Mouse (Mus musculus) right cerebral cortex, postnatal 10 days (tissue): Measurements from ENCODE around the gene Saa3.
"Not testable (repeated sequence)": the region's sequence is repeated elsewhere in the genome, so short reads cannot be mapped to it uniquely, and the experiment has no call there.

Experiments used
- DNase-seq, 2 experiments: peaks; one replicate each; pipeline ENCODE4 v3.0.0; 2021; ENCODE audit warnings: low spot score in 2 of 2

Gene Saa3

DNA sequence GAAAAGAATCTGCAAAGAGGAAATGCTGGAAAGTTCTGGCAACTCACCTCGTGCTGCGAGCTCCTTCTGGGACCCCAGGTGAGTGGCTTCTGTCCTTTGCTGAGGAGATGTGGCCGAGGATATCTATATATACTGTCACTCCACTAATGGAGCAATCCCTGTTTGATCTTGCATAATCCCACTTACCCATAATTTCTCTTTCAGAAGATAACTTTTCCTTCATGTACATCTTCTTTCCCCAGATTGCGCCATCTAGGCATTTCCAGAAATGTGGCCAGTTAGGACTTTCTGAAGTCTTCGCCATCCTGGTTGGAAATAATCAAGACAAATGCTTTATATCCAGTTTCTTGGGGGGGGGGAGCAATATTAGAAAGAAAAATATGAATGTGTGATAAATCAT, at the start of gene Saa3:
Gene Saa3 (minus strand): TSS at position 101 of the 400 bp plus-strand sequence.
- no peak for DNase-seq

DNA sequence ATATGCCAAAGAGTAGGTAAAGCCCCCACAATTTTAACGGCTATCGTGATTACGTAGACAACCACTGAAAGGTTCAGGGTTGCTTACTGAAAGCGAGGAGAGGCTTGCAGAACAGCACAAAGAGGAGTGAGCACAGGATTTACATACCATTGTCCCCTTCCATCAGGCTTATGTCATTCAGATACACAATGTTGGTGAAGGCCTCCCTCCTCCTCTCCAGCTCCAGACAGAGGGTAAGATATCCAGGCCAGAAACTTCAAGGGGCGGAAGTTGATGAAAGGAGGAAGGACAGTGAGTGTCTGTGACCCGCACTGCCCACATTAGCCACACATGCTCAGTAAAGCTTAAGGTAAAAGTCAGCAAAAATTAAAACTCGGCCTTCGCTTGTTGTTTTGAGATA, 49.2 kb upstream of the Saa3 start:
- no peak for DNase-seq

DNA sequence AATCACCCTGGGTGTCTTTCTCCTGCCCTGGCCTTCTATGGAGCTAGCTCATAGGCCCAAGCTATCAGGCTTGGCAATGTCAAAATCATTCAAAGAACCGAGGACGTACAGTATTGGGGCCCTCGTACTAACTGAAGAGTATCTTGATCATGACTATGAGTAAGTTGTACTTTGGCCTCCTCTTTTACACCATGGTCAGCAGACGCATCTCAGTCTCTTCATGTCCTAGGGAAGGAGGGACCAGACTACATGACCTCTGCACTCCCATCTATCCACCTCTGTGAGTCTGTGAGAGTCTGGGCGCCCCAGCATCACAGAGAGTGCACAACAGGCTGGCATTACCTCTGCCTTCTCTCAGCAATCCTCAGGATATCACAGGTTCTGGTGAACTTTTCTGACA, 47.1 kb upstream of the Saa3 start:
- no peak for DNase-seq

DNA sequence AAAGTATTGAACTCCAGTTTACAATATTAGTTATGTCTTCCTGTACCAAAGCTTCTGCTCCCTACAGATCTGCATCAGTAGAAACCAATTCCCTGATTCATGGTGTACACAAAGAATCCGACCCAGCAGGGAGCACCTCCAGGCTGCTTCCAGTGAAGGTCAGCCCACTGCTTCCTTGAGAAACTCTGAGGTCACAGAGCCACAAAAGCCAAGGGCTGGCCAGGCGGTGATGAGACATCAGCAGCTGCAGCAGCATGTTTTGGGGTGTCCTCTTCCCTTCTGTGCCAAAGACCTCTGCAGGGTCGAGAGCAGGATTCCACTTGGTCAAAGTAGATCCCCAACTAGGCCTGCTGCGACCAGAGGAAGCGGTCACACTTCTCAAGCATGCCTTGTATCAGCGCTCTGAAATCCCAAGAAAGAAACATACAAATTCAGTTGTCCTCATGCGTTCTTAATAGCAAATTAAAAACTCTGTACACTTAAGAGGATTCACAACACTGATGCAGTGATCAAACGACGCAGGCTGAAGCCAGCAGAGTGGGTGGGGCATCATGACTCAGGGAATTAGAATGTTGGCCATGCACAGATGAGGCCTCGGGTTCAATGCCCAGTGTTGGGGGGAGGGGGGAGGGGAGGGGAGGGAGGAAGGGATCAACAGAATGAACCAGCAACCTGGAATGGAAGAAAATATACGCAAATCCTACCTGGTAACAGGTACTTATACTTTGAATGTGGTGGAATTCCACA, 45.7 kb upstream of the Saa3 start:
- DNase-seq = no peak

GRCm38 (mm10) chr7:46751490-46751889, 36.0 kb upstream of the Saa3 start, which contains the start of gene Saa2:
Saa2 (plus strand) TSS chr7:46751790.
- no peak for DNase-seq

GRCm38 (mm10) chr7:46748459-46748858, 33.0 kb upstream of the Saa3 start:
- no peak for DNase-seq

DNA sequence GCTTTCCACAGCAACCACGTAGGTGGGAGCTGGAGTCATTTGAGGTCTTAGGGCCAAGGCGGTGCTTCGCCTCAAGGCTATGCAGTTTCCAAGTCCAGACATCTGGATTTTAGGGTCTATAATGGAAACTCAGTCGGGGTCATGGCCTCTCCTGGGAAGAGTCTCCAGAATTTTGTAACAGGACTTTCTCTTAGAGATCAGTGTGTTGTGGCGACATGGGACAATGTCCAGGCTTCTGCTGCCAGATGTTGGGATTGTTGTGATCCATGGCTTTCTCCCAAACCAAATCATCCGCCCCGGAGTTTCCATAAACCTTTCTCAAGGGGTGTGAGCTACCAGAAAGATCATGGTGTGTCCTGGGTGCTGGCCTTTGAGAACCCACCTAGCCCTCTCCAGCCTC, 30.9 kb upstream of the Saa3 start:
- no peak for DNase-seq

DNA sequence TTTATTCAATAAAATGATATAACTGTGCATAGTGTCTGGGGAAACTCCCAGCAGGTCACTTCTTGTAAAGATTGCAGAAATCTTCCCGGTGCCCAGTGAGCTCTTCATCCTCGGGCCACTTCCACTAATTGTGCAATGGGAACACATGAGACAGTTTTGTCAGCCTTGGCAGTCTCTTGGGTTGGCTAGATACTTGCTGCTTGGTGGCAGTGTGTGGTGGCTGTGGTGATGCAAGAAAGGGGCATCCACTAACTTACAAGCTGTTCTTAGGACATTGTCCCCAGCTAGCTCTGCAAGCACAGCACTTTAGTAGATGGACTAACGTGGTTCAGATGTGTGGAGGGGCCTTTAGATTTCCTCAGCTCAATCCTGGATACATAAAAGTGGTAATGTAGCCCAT, 30.3 kb upstream of the Saa3 start:
- DNase-seq = no peak

GRCm38 (mm10) chr7:46742880-46743279, 27.4 kb upstream of the Saa3 start, which contains the start of gene Saa1:
Saa1 (minus strand) TSS chr7:46742980.
- DNase-seq = not testable (repeated sequence)

DNA sequence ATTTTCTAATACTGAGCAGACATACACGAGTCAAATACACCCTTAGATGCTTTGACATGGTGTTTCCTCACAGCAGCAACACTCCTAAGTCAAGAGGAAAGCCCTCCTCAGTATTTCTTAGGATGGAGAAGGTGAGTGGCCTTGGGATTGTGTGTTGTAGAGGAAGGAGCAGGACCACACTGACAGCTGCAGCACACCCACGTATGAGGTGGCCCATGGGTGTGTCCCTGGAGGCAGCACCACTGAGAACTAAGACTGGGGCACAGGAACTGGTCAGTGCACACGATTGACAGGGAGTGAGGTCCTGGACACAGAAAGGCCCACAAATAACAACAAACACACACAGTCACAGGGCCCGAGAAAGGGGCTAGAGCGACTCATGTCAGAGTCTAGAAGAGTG, 24.5 kb upstream of the Saa3 start:
- DNase-seq = not testable (repeated sequence)

GRCm38 (mm10) chr7:46738561-46739460, 23.3 kb upstream of the Saa3 start:
- DNase-seq = no peak

GRCm38 (mm10) chr7:46734983-46735382, 19.5 kb upstream of the Saa3 start:
- DNase-seq = no peak

DNA sequence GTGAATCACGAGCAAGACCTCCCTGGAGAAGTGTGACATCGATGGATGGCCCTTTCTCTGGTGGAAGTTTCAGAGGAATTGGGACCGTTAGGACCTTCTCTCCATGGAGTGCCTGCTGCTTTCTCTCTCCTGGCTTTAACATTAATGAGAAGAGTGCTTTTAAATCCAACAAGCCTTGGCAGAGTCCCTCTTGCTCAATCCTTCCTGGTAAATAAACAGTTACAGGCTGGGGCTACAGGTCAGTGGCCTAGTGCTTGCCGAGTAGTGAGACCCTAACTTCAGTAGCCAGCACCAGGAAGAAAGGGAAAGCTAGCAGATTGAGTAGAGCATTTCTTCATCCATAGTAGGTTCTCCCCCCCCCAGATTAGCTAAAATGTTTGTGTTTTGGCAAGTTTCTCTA, 17.0 kb upstream of the Saa3 start, which contains the start of gene Saa4:
Gene Saa4 (minus strand): TSS at position 146 of the 400 bp plus-strand sequence.
- no peak for DNase-seq

DNA sequence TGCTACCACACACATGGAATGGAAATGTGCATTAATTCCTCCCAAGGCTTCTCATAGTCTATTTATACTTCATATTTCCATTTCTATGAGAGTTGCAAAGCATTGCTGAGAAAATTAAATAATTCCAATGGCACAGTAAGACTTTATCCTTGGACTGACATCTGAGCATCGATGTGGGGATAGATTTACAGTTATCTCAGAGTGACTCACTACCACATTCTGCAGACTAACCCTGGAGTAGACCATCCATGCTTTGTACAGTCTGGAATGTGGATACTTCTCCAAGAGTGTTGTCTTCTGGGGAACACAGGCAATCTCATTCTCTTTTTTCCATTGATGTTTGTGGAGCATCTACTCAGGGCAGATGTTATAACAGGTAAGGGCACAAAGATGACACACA, 12.1 kb upstream of the Saa3 start:
- DNase-seq = no peak

GRCm38 (mm10) chr7:46724396-46724795, 8.9 kb upstream of the Saa3 start:
- no peak for DNase-seq

DNA sequence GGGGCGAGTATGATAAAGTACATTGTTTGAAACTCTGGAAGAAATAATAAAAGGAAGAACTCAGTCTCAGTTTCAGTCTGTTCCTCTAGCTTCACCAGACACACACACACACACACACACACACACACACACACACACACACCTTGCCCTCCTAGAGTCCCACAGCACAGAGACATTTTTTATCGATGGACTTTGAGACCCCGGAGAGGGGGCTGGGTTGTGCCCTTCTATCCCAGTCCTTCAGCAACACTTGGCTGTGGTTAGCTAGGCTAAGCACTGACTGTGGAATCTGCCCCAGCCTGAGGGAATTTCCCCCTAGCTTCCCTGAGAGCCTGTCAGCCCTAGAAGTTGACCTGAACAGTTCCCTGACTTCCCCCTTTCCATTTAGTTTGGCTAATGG, 8.3 kb upstream of the Saa3 start:
- DNase-seq = no peak

DNA sequence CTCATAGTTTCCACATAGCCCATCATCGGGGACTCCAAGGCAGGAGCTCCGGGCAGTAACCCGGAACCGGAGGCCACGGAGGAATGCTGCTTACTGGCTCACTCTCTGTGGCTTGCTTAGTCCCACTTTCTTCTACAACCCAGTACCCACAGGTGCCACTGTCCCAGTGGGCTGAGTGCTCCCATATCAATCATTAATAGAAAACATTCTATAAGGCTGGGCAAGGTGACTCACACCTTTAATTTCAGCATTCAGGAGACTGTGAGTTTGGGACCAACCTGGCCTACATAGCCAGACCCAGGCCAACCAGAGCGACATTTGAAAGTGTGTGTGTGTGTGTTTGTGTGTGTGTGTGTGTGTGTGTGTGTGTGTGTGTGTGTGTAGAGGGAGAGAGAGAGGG, 7.9 kb upstream of the Saa3 start:
- DNase-seq = no peak

- no peak for DNase-seq
These were observed 5.0 kb upstream of the Saa3 start for GRCm38 (mm10) chr7:46720460-46720859.

DNA sequence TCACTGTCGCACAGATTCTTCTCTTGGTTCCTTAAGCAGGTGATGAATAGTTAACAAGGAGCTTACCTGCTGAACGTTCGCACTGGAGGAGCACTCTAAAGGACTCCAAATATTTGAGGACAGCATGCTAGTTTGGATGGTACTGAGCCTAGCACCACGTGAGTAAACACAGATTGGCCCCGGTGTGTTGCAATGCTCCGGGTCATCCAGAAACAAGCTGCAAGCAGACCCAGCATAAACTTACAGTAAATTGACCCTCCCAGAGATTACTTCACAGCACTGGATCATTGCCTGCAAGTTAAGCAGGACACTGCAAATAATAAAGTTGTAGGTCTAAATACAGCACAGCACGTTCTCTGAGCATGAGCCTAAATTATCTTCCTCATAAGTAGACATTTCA, 4.0 kb upstream of the Saa3 start:
- no peak for DNase-seq

DNA sequence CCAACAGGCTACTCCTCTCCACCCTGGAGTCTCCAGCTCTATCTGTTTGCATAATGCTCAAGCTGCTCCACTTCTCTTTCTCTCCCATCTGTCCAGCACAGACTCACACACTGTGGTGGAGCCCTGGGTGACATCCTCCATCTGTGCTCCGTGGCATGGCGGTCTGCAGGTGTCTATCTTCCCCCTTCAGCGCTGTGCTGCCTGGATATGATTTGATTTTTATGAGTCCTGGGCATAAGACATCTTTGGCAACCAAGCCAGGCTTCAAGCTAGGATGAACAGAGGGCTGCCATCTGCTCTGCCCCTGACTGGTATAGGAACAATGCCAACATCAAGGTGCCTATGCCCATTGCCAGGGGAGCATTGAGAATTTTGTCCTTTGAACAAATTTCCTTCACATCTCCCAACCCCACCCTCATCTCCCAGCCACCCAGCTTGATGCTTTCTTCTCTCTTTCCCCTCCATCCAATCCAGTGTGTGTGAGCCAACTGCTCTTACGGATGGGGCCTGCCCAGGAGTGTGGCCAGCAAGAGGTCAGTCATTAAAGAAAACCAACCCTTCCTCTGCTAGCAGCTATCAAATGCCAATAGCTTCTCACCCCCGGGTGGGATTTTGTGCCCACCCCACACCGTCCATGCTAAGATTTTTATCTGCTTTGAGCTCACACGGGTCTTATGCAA, 3.2 kb upstream of the Saa3 start:
- peak; percentile 35 to 42 for DNase-seq

DNA sequence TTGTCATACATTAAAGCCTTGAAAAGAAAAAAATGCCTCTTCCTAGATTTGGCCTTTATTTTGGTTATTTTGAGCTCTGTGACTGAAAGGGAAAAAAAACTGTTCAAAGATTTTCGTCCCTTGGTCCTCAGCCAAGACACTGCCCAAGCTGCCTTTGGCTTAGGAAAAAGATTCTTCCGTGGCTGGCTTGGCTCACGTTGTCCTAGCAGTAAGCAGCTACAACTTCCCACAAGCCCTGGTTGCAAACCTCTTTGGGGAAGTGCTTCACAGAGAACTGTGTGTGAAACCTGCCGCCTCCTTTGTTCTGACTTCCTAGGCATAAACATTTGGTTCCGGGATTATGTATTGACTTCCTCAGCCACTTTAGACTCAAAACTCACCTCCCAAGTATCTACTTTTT, 1.4 kb upstream of the Saa3 start:
- DNase-seq = peak in 1 of 2 experiments; percentile 41

DNA sequence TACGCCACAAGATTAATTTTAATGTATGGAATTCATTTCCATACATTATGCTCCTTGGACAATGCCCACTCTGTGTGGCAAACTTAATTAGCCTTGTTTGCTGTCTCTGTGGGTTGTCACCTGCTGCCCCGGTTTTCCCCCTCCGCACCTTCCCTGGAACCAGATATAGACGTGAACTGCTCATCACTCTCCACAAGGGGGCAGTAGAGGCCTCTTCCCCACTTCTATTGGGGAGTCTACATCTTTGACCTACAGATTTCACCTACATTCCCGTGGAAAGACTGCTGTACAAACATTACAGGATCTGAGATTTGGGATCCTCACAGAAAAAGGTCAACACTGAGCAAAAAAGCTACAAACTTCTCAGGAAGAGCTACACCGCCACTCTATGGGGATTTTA, 982 bp downstream of the Saa3 start:
- DNase-seq = peak; percentile 40 to 69
